ENCODE assay signal across 25 mouse cellular contexts in genomic region chr1:156467655-156468255, GRCm38 (mm10). TPM values are rescaled to one million over a fixed set of nuclear protein-coding genes. Genes with fewer than 3 reads are reported as not detected.
A peak's percentile ranks its signal among the peaks of the same experiment; 100 is the strongest.
DNase-seq lines count a peak whose midpoint lies in the region; ATAC-seq and TF ChIP-seq lines count a peak whose summit lies in the region.
"Had no signal": no experiment of that assay in that cellular context is flagged by ENCODE, and none has a peak within 500 bp of the region (broad histone marks: within the 10 kb centered on the region; RNA-seq: fewer than 3 reads in every experiment).

No protein-coding gene starts in this region.

- no peak overlapping the region for H3K9ac ChIP-seq in lung, embryonic 16.5 days (ENCODE audit: low read length)
- H3K9ac ChIP-seq: embryonic facial prominence, embryonic 15.5 days; hindbrain, embryonic 13.5 days; limb, embryonic 13.5 days; liver, embryonic 15.5 days had no signal

- WGBS in lung, embryonic 16.5 days = 56% methylated on average over 12 of the region's 12 CpGs

- H3K9me3 ChIP-seq in lung, embryonic 16.5 days (ENCODE audit: control insufficient read depth, low read length) = peaks cover 7% of the 10 kb centered on the region; the same call in 1 of the 2 replicates
- H3K9me3 ChIP-seq: embryonic facial prominence, embryonic 15.5 days; liver, embryonic 15.5 days had no signal

- no peak for TF ChIP-seq POLR2A in myocyte (IDR thresholded peaks at IDR 0.05; ENCODE audit: insufficient read length, low read depth)

- peaks cover 58% of the 10 kb centered on the region for H3K79me2 ChIP-seq in myocyte (ENCODE audit: control insufficient read depth, insufficient read depth)

- DNase-seq in adrenal gland, adult 2 months = peak; percentile 45
- DNase-seq in adrenal gland, postnatal 4 days (ENCODE audit: low spot score in 2 of 2) = no peak
- no peak for DNase-seq in lung, postnatal 14 days
- DNase-seq in brain, adult 2 months (ENCODE audit: low read depth, low spot score) = peak; percentile 59
- no peak for DNase-seq in cerebellum, adult 11 months
- DNase-seq in natural killer cell, adult 2 months (ENCODE audit: low spot score in 2 of 2) = no peak
- DNase-seq: adrenal gland, adult 8-10 months; cerebellum, adult 9-10 months; gastrocnemius, postnatal 14 days; heart, postnatal 14 days; kidney, adult 11 months; kidney, postnatal 25 days; layer of hippocampus, adult 9-11 months; thymus, adult 2 months had no signal

- no peak overlapping the region for H3K4me2 ChIP-seq in lung, embryonic 16.5 days (ENCODE audit: low read depth, low read length)
- peak overlapping the region; percentile 50 for H3K4me2 ChIP-seq in myocyte (ENCODE audit: low read depth)
- H3K4me2 ChIP-seq: embryonic facial prominence, embryonic 15.5 days; heart, embryonic 11.5 days; hindbrain, embryonic 13.5 days; limb, embryonic 13.5 days; liver, embryonic 15.5 days had no signal

- H3K27ac ChIP-seq in lung, embryonic 16.5 days (ENCODE audit: low read length) = no peak overlapping the region; the same call in 1 of the 2 replicates
- H3K27ac ChIP-seq: embryonic facial prominence, embryonic 15.5 days; forebrain, embryonic 10.5 days; hindbrain, embryonic 13.5 days; limb, embryonic 13.5 days; midbrain, embryonic 10.5 days had no signal

- peak; percentile 32 for ATAC-seq in lung, embryonic 16.5 days (ENCODE audit: low read depth)
- ATAC-seq: CD4-positive, CD25-positive, alpha-beta regulatory T cell, adult 4 months had no signal

- peaks cover 18% of the 10 kb centered on the region for H3K36me3 ChIP-seq in lung, embryonic 16.5 days (ENCODE audit: control insufficient read depth, insufficient read depth, low read length)
- H3K36me3 ChIP-seq in myocyte (ENCODE audit: control insufficient read depth, insufficient read depth) = peaks cover 28% of the 10 kb centered on the region

- no peak overlapping the region for H3ac ChIP-seq in myocyte (ENCODE audit: control insufficient read depth, insufficient read length)

- no peak overlapping the region for H3K4me3 ChIP-seq in lung, embryonic 16.5 days (ENCODE audit: low read length)
- H3K4me3 ChIP-seq in myocyte = no peak overlapping the region
- H3K4me3 ChIP-seq: embryonic facial prominence, embryonic 15.5 days; forebrain, embryonic 10.5 days; hindbrain, embryonic 13.5 days; limb, embryonic 13.5 days; liver, embryonic 15.5 days; midbrain, embryonic 10.5 days had no signal

- no peaks in the 10 kb centered on the region for H3K27me3 ChIP-seq in lung, embryonic 16.5 days (ENCODE audit: control insufficient read depth, insufficient read depth, low read depth, low read length)
- no peaks in the 10 kb centered on the region for H3K27me3 ChIP-seq in myocyte (ENCODE audit: control insufficient read depth, insufficient read depth, insufficient read length)
- H3K27me3 ChIP-seq: embryonic facial prominence, embryonic 15.5 days; hindbrain, embryonic 13.5 days; limb, embryonic 13.5 days had no signal

- H3K4me1 ChIP-seq in lung, embryonic 16.5 days (replicated peaks; ENCODE audit: control insufficient read depth, insufficient read depth, low read length) = peaks cover 27% of the 10 kb centered on the region

TF ChIP-seq in myocyte, 11 proteins besides CTCF, POLR2A, EP300 and RAD21:
- TF ChIP-seq CEBPB (IDR thresholded peaks at IDR 0.05; ENCODE audit: insufficient read depth, poor library complexity, severe bottlenecking) (0 out of 2 replicates have a peak, but pooled peaks have one; percentile 41), MYOG (IDR thresholded peaks at IDR 0.05; ENCODE audit: control insufficient read depth in 1 of 3, insufficient read depth in 1 of 3, insufficient read length in 2 of 3, low read depth in 2 of 3) (no peak), MAX (IDR thresholded peaks at IDR 0.05; ENCODE audit: low read depth) (no peak), REST (IDR thresholded peaks at IDR 0.05; ENCODE audit: insufficient read depth, insufficient read length) (no peak)

RNA-seq across cellular contexts. Expression of gene Soat1, which starts 6.4 kb away (rescaled TPM):
- 1,000 to 10,000 TPM; 1,258 to 1,398 TPM for total RNA-seq in adrenal gland, adult 2 months (2021)
- polyA plus RNA-seq in adrenal gland, adult 2 months (2012; rRNA removed) = 116 and 185 TPM in 2 replicates
- total RNA-seq in adrenal gland, postnatal 4 days (2021) = 100 to 1,000 TPM; 532 to 566 TPM
- 38.7 and 38.9 TPM in 2 replicates for polyA plus RNA-seq in lung, embryonic 16.5 days (2015; fragmentation: Nextera tagmentation; extraction: Ambion mirVana)
- 42.2 TPM for polyA plus RNA-seq in myocyte (2012; fragmentation: generic; extraction: Trizol)

RNA-seq across cellular contexts. Expression of gene Axdnd1, which starts 46.8 kb away (rescaled TPM):
- total RNA-seq in adrenal gland, adult 2 months (2021) = 1 to 10 TPM; 1.7 to 9.1 TPM
- 0.11 TPM in 1 of 2 replicates, not detected in the other for polyA plus RNA-seq in adrenal gland, adult 2 months (2012; rRNA removed)
- 1 to 10 TPM; 1.3 to 2.6 TPM for total RNA-seq in adrenal gland, postnatal 4 days (2021)
- polyA plus RNA-seq in lung, embryonic 16.5 days (2015; fragmentation: Nextera tagmentation; extraction: Ambion mirVana) = 0.15 and 0.41 TPM in 2 replicates
- polyA plus RNA-seq in myocyte (2012; fragmentation: generic; extraction: Trizol) = 0.11 TPM
- total RNA-seq: gastrocnemius, postnatal 14 days had no signal
- polyA plus RNA-seq: embryonic facial prominence, embryonic 15.5 days; G1E; liver, embryonic 15.5 days had no signal

RNA-seq across cellular contexts. Expression of gene Gm10031, which starts 56.1 kb away (rescaled TPM):
- 10 to 100 TPM; 37.5 to 44.6 TPM for total RNA-seq in adrenal gland, adult 2 months (2021)
- 13.3 and 20.3 TPM in 2 replicates for polyA plus RNA-seq in adrenal gland, adult 2 months (2012; rRNA removed)
- 10 to 100 TPM; 29.6 to 34.1 TPM for total RNA-seq in adrenal gland, postnatal 4 days (2021)
- 0.34 and 0.69 TPM in 2 replicates for polyA plus RNA-seq in lung, embryonic 16.5 days (2015; fragmentation: Nextera tagmentation; extraction: Ambion mirVana)
- 3.6 TPM for polyA plus RNA-seq in myocyte (2012; fragmentation: generic; extraction: Trizol)

Comparison
In these comparisons a context has a peak if more than half of its experiments do, and no peak if none do; other contexts are left out.
1. DNase-seq: peak in adrenal gland, adult 2 months (single experiment) and brain, adult 2 months (single experiment); none in adrenal gland, postnatal 4 days (0 of 2), lung, postnatal 14 days (single experiment), cerebellum, adult 11 months (single experiment) and natural killer cell, adult 2 months (0 of 2).